Mouse (Mus musculus) lung, postnatal 10 days (tissue): Measurements from ENCODE around the gene Plgrkt.

Source experiments
- DNase-seq: peaks from one replicate; pipeline ENCODE4 v3.0.0; 2021

The Plgrkt gene

DNA sequence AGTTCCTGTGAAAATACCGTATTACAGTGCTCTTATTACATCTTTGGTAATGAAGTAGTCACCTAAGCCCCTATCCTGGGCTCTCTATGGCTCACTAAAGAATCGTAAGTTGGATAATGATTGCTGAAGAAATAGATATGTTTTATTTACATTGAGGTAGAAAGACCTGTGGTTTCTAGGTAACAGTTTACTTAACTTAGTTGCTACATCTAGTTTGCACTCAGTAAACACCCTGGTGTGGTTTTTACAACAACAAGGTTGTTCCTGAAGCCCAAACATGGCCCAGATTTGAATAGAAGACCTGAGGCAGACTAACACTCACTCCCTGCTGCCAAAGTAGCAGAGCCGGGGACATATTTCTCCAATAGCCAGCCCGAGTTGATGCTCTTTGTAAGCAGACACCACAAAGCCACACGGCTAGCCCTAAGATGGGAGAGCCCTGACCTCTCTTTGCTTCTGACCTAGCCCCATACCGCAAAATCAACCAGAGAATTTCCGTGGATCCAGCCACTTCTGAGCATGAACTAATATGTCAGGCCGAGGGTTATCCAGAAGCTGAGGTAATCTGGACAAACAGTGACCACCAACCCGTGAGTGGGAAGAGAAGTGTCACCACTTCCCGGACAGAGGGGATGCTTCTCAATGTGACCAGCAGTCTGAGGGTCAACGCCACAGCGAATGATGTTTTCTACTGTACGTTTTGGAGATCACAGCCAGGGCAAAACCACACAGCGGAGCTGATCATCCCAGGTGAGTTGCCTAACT lies 12.8 kb upstream of the Plgrkt start:
- no peak for DNase-seq

GRCm38 (mm10) chr19:29376382-29376781 lies 9.2 kb upstream of the Plgrkt start:
- no peak for DNase-seq

- no peak for DNase-seq
Measured at GRCm38 (mm10) chr19:29374947-29375346, 7.8 kb upstream of the Plgrkt start.

GRCm38 (mm10) chr19:29373438-29373837 lies 6.2 kb upstream of the Plgrkt start:
- DNase-seq = no peak

DNA sequence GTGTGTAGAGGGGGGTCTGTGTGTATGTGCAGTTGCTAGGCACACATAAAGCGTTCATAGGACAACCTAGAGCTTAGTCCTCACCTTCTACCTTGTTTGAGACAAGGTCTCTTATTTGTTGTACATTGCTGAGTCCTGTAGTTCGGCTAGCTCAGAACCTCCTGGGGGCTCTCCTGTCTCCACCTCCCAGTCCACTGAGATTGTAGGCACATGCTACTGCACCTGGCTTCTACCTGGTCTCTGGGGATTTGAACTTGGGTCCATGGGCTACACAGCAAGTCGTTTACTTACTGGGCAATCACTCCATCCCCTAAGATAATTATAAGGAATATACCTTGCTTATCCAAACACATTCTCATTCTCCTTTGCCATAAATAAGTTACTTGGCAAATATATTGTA lies 5.4 kb upstream of the Plgrkt start:
- no peak for DNase-seq

DNA sequence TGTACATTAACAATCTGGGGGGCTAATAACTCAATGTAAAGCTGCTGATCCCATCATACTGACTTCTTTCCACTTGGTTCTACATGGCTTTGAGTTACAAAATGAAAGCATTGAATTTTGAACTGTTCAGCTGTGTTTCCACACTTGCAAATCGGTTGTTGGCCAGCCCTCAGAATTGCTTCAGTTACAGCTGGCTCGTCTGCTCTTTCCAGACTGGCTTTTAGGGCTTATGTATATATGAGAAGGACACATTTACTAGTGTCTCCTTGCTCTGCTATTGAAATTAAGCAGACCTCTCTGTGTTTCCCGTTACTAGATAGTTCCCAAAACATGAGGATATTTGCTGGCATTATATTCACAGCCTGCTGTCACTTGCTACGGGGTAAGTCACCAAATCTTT lies 4.9 kb upstream of the Plgrkt start:
- DNase-seq = no peak

DNA sequence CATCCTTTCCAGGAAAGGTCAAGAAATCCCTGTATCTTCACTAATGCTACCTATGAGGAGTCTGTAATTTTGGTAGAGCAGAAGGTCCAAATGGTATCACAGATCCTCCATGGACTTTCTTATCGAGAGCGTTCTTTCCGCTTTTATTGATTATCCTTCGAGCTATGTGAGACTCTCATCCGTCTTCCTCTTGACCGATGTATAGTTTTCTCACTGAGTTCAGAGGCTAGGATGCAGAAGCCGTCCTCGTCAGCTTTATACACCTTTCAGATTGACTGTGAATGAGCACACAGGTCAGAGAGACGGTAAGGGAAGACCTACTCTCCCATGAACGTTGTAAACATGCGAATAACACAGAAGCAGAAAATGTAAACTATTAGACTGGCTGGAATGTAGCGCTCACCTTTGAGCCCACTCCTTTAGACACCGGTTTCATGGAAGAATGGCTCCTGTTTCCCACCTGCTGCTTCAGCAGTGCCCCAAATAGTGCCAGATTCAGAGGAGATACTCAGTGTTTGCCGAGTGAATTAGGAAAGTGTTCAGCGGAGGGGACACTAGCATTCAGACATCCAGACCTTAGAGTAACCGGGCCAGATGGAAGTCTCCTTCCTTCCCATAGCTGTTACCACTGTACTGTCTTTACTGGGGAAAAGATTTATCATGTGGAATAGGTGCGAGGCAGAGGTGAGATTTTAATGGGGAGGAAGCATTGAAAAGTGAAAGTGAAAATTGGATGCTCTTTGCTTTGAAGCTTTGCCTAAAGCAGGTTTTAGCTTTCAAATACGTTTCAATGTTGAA lies 4.3 kb upstream of the Plgrkt start:
- no peak for DNase-seq

DNA sequence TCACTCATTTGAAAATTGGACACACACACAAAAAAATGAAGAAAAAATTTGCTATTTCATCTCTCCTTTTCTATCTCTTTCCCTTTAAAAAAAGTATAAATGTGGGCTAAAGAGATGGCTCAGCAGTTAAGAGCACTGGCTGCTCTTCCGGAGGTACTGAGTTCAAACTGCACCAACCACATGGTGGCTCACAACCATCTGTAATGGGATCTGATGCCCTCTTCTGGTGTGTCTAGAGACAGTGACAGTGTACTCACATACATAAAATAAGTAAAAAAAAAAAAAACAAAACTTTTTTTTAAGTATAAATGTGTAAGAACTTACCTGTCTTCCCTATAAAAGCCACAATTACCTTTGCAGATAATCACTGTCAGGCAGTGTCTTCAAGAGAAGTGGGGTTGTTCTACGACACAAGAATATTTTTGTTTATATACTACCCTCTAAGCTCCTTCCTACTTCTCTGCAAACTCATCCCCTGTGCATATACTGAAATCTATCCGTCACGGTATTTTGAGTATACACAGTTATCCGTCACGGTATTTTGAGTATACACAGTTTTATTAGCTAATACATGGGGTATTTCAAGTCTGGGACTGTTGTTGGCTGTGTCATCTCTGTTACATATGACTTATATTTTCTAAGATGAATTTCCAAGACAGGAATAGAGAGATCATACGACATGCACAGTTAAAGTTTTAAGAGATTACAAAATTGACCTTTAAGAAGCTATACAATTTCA lies 3.5 kb upstream of the Plgrkt start:
- DNase-seq = no peak

GRCm38 (mm10) chr19:29370112-29370511 lies 2.9 kb upstream of the Plgrkt start:
- DNase-seq = no peak

GRCm38 (mm10) chr19:29368671-29369309 lies 1.6 kb upstream of the Plgrkt start:
- no peak for DNase-seq

GRCm38 (mm10) chr19:29368041-29368440 lies 851 bp upstream of the Plgrkt start:
- DNase-seq = no peak

- no peak for DNase-seq
Measured at GRCm38 (mm10) chr19:29366226-29366968, 793 bp downstream of the Plgrkt start.

GRCm38 (mm10) chr19:29365105-29365504 lies 2.1 kb downstream of the Plgrkt start:
- DNase-seq = no peak

DNA sequence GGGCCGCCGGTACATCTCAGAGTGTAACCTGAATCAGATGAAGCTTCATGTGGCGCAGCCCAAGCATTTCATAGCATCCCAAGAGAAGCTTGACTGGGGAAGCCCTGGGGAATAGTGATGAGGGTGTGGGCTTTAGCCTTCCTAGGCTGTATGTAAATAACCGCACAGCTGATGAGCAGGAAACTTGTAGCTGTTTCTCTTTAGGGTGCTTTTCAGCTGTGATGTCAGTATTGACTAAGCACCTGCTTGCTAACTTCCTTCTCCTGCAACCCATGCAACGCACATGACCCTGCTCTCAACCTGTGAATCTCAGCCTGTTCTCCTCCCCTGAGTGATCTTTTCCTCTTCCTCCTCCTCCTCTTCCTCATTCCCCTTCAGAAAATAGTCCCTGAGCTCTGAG lies 3.1 kb downstream of the Plgrkt start:
- DNase-seq = no peak

DNA sequence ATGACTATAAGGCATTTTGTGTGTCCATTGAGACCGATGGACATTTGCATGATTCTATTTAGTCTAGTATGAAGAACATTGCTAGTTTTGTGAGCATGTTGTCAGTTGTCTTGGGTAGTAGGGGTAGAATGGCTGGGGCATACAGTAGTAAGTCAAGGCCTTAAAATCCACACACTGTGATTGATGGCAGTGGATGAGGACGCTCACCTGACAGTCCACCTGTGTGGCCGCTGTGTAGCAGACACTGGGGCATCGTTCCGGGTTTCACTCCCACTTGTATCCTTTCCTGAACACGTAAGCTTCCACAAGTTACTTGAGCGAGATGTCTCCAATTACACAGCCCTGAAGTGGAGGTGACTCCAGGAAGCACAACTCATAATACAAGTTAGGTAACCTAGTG lies 3.6 kb downstream of the Plgrkt start:
- no peak for DNase-seq

DNA sequence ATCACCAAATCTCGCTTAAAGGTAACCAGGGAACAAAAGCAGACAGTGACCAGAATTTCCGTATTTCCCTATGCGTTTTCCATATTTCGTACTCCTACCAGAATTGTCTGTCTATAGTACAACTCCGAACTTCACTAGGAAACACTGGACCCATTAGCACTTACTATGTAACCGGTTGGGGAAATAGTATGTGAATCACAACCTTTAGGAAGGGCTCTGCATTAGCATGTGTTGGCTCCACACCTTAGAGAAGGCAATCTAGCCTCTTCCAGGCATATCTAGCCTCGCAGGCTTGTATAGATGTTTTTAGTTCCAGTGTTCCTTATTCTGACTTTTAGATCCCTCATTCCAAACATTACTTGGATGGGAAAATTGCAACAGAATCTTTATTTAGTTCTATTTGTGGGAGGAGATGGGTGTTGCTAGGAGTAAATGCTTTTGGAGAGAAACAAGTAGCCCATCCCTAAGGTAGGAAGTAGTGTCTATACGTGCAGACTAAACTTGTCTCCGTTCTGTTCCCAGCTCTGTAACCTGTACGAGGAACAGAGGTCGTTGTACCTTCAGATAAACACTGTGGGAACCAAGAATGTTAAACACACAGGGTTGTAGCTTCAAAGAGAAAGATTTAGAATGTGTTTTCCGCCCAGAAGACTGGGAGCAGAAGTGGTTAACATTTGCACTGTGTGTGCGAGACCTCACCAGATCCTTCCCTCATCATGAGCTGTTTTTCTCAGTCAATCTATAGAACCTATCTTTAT lies 4.8 kb downstream of the Plgrkt start:
- DNase-seq = no peak

GRCm38 (mm10) chr19:29361468-29362130 lies 5.6 kb downstream of the Plgrkt start:
- DNase-seq = peak; percentile 93

GRCm38 (mm10) chr19:29360251-29360650 lies 6.9 kb downstream of the Plgrkt start:
- no peak for DNase-seq

- no peak for DNase-seq
Measured at GRCm38 (mm10) chr19:29356281-29356680, 10.9 kb downstream of the Plgrkt start.

DNA sequence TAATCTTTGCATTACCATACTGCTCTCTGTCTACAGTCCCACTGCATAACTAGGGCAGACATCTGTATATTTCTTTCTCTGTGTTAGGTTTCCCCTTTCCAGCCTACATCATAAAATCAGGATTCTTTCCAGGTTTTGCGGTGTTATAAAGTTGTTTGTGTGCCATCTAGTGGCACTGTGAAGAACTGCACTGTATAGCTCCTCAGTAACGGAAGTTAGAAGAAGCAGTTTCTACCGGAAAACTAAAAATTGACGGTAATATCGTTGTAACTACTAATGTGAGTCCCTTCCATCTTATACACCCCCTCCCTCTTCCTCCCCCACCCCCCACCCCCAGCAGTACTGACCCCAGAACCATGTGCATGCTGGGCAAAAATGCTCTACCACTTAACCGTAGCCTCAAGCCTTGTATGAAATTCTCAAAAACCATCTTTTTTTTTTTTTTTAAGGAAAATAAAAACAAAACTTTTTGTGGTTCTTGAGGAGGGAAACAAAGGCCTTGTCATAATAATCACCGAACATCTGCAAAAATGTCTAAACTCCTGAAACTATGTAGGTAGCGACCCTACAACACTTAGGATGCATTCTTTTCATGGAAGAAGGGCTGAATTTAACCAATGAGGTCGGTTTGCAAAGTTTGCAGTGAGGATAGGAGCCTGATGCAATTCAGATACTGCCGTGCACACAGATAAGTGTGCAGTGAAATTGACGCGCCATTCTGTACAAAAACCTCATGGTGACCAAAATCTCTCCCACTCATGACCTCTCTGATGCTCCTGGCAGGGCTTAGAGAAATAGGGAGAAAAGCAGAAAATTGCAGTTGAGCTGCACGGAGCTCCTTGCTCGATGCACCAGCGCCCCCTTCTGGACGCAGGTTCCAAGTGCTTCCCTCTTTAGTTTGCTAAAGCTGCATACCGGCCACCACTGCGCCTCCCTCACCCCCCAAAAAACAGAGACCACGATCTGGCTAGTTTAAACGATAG lies 12.0 kb downstream of the Plgrkt start:
- peak; percentile 93 for DNase-seq
